Mouse (Mus musculus): ENCODE results near the gene Aco2. TPM values are rescaled to one million over a fixed set of nuclear protein-coding genes. Genes with fewer than 3 reads are reported as not detected.

The Aco2 gene
- total RNA-seq (2021), result 1,000 to 10,000 TPM; 2,177 to 2,250 TPM

DNA sequence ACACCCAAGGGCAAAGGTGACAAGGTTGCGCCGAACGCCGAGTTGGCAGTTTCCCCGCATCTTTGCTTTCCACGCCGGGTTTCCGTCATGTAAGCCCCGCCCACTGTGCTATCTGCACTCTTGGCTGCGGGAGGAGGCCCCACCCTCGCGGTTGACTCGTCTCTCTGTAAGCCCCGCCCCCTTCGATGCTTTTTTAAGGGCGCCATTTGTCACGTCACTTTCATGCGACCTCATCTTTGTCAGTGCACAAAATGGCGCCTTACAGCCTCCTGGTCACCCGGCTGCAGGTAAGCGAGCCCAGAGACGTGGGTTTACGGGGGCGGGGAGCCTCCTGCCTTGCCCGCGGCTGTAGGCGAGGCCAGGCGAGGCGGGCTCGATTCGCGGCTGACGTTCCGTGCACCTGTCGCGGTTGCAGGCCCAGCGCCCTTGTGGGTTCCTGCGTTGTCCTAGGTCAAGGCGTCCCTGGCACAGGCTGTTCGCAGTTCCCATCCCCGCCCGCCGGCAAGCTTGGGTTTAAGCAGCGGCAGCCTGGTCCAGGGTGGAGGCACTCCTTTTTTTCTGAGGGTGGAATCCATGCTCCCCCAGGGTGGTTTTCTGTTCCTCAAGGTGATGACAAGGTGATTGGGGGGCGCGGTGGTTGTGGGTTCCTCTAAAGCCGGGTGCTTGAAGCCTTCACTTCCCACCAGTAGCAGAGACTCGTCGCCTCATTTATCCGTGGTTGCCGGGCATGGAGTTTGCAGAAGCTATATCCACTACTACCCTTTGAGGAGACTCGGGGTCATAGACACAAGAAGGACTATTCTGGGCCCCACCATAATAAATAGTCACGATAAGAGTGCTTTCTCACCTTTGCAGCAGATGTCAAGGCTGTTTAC, at the start of gene Aco2:
TSS of gene Aco2 (plus strand) at position 48 of the 875 bp plus-strand sequence.
- intact Hi-C loops (cut with DNase I), result loop anchor here (1.0 kb wide), 1 partner anchor 14 kb away; the partner anchor contains the start of gene Tob2
- peak; percentile 99 to 100 for DNase-seq

DNA sequence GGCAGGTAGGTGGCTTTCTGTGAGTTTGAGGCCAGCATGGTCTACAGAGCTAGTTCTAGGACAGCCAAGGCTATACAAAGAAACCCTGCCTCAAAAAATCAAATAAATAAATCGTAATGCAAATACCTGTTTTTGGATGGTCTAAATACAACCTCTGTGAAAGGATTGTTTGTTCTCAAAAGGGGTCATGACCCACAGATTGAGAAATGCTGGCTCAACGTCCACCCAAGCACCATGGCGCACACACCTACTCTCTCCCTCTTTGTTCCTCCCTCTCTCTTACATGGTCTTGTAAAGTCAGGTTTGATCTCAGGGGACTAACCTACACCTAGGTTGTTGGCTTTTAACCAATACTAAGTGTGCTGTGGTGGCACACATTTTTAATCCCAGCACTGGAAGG, 49.5 kb upstream of the Aco2 start:
- no peak for DNase-seq
- intact Hi-C loops (cut with DNase I), result no loop called here

DNA sequence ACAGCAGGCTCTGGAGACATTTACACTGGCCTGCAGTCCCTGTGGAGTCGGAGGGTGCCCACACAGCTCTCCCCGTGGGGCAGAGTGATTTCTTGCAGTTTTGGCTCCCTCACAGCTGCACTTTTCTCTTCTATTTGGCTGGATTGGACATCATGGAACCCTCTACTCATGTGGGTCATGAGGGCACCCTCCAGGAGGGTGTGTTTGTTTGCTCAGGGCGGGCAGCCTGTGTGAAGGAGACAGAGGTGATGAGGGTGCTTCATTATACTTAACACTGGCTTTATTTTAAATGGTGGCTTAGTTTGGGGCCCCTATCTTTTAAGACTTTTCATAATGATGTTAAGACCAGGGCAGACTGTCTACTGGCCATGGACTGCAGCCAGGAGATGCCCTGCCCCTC, 47.3 kb upstream of the Aco2 start:
- no peak for DNase-seq
- intact Hi-C loops (cut with DNase I), result no loop called here

DNA sequence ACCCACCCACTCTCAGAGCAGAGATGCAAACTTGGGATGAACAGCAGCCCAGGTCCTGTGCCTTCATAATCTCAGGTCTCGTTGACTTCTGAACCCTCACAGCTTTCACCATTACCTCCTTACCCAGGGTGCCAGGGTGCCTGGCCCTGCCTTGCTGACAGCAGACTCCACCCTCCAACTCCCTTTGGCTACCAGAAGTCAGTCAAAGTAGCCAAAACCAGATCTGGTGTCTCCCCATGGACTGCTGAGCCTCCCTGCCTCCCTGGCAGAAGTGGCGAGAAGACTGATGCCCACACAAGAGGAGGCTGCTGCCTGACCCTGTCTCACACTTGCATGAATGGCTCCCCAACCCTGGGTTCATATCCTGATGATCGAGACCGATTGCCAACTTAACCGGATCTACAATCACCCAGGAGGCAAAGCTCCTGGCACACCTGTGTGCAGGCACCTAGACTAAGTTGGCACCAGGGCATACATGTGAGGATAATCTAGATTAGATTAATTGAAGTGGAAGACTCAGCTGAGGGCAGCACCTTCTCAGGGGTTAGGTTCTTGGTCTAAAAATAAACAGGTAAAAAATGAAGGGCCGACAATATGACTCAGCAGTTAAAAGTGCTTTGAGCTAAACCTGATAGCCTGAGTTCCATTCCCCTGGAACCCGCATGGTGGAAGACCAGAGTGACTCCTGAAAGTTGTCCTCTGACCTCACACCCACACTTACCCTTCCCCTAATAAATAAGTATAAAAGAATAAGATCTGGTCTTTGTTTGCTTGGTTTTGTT, 43.5 kb upstream of the Aco2 start:
- intact Hi-C loops (cut with DNase I), result loop anchor here (1.0 kb wide), 1 partner anchor 161 kb away; no protein-coding TSS in a partner anchor
- no peak for DNase-seq

DNA sequence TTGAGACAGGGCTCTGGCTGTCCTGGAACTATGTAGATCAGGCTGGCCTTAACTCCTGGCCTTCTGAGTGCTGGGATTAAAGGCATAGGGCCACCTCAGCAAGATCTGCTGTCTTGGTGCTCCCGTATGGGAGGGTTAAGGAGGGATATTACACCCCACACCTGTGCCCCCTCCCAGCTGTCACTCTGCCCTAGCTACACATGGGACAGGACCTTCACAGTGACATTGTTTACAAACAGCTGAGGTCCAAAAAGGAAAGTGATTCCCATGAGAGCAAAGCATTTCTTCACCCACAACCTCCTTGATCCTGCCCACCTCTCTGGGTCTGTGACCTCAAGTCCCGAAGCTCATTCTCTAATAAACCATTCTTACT, 42.9 kb upstream of the Aco2 start:
- DNase-seq, result no peak

DNA sequence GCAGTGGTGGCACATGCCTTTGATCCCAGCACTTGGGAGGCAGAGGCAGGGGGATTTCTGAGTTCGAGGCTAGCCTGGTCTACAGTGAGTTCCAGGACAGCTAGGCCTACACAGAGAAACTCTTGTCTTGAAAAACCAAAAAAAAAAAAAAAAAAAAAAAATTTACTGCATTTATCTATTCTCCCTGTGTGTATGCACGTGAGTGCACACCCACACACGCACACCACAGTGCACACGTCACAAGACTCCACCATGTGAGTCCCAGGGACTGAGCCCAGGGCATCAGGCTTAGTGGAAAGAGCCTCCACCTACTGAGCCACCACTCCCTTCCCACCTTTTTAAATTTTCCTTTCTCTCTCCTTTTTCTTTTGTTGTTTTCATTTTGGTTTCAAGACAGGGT, 41.6 kb upstream of the Aco2 start:
- no peak for DNase-seq
- intact Hi-C loops (cut with DNase I), result loop anchor here (2.0 kb wide), 1 partner anchor 16 kb away; no protein-coding TSS in a partner anchor

More for the DNA sequence above, 42.9 kb upstream of the Aco2 start:
- intact Hi-C loops (cut with DNase I), result loop anchor here (1.0 kb wide), 1 partner anchor 160 kb away; no protein-coding TSS in a partner anchor

DNA sequence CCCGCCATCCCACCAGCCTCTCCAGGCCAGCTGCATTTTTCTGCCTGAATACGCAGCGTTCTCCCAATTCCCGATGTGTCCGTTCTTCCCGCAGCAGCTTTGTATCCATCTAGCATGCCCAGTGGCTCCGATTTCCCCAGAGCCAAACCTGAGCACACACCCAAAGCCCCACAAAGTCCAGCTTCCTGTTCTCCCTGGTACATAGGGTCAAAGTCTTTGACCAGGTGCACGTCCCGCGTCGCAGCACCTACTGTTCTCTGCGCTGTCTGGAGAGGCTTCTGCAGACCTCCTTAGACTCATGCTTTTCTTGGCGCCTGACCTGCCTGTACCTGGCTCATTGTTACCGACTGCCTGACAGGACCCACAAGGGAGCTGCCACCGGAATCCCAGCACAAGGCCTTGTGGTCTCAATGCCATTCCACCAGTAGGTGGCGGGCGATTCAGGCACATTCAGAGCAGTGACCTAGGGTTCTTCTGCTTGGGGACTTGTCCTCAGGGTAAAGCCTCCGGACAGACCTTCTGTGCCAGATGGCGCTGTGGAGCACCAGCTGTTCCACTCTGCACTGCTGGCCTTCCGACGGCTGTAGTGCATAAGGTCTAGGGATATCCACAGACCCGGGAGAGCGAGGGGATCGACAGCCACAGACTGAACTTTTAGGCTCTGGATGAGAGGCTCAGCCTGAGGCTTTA, 40.8 kb upstream of the Aco2 start:
- peak; percentile 89 to 92 for DNase-seq
- intact Hi-C loops (cut with DNase I), result loop anchor here (1.0 to 2.0 kb wide), 3 partner anchors 16 to 86 kb away; no protein-coding TSS in a partner anchor

DNA sequence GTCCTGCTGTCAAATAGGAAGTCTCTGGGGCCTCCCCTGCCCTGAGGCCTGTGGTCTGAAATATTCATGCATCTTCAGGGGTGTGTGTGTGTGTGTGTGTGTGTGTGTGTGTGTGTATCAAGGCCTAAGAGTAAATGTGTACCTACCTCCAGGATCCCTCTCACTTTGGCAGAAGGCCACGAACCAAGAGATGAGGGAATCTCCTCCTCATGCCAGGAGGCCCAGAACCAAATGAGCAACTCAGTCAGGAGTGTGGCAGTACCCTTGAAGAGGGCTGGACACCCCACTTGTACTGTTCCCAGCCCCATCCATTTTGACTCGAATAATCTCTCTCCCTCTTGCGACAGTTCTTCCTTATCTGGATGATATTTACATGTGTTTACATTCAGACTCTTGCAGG, 39.9 kb upstream of the Aco2 start:
- intact Hi-C loops (cut with DNase I), result no loop called here
- DNase-seq, result no peak

DNA sequence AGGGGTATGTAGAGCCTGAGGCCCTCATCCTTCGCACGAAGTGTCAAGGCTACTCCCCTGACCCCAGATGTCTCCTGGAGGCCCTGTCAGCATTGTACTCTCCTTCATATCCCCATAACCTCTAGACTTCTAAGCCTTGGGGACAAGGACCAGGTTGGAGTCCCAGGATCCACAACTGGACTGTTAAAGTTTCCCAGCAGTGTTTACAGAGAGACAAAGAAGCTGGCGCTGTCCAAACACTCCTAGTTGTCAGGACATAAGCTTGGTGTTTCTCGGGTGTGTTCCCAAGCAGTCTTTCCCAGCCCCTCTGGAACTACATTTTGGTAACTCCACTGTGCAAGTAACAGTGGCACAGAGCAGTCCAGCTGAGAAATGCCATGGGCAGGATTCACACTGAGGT, 38.6 kb upstream of the Aco2 start:
- DNase-seq, result no peak
- intact Hi-C loops (cut with DNase I), result no loop called here

DNA sequence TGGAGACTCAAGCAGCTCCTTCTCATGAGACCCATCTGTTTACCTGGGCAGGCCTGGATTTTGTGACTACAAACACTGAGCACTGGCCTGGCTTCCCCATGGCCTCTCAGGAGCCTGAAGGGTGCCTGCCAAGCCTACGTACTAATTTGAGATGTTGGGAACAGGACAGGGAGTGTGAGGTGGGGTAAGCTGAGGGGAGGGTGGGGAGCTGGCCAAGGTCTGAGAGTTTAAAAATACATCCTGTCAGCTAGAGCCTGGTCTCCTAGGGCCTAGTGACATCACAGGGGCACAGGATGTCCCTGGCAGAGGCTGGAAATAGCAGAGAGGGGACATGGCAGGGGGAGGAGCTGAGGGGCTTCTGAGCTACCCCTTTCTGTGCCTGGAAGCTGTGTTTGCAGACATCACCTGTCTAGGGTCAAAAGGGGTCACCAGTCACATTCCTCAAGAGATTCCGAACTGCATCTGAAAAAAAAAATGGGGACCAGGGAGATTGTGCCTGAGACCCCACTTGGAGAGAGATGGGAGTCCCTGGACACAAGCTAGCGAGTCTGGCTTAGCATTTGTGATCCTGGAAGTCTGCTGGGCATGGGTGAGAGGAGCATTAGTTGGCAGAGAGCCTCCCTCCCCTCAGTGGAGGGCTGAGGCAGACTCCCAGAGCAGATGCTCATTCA, 37.8 kb upstream of the Aco2 start:
- intact Hi-C loops (cut with DNase I), result loop anchor here (1.0 kb wide), 1 partner anchor 24 kb away; the partner anchor contains the start of gene Tob2
- DNase-seq, result peak in 1 of 2 experiments; percentile 71

DNA sequence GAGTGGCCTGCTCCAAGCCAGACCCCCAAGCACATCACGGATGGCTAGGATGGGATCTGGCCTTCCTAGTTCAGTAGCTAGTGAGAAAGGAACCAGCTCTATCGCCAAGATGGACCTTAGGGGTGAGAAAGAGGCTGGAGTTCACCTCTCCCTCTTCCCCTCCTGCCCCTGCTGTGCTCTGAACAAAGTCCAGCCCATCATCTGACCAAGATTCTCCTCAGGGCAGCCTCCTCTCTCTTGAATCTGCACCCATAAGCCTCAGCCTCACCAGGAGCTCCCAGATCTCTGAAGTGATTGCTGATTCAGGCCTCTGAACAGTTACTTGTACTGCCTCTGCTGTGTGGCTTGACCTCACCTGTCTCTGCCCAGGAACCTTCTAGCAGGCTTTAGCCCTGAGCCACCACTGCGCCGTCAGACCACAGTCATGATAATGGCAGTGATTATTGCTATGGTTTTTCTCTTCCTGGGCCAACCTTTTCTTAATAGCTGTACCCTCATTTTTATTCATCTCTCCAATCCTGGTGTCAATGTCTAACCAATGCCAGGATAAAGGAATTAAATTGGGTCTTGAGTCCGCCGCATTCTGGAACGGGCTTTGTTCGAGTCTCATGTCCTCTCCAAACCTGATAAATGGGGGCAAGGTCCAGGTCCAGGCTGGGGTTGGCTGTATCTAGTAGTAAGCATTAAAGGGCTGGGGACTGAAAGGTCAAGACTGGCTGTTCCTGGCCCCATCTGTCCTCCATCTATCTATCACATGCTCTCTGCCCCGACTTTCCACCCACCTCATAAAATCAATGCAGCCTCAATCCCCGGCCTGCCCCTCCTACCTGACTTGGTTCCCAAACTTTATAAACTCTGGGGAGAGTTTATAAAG, 36.9 kb upstream of the Aco2 start:
- intact Hi-C loops (cut with DNase I), result no loop called here
- DNase-seq, result peak in 1 of 2 experiments; percentile 50

DNA sequence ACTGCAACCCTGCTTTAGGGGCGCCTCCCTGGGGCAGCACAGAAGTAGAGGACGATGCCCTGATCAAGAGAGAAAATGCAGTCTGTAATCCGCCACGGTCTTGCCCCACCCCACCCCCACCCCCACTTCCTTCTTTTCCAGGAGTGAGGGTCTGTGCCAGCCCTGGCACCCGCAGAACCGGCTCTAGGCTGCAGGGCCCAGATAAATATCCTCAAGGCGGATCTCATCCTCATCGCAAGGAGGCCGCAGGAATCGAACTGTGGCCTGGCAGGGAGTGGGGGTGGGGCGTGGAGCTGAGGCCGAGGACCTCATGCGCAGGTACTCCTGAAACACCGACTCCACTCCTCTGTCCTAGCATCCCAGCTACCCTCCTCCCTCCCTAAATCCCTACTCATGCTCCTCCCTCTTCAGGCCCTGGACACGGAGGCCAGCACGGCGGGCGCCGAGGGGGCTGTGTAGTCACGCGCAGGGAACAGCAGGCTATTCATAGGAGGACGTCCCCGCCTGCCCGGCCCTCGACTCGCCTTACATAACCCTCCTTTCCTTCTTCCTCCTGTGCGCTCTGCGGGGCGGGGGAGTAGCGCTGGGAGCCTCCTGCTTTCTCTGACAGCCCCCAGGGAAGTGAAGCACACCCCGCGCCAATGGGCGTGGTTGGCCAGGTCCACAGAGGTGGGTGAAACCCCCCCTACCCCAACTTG, 35.8 kb upstream of the Aco2 start:
- intact Hi-C loops (cut with DNase I), result no loop called here
- peak; percentile 85 to 89 for DNase-seq

DNA sequence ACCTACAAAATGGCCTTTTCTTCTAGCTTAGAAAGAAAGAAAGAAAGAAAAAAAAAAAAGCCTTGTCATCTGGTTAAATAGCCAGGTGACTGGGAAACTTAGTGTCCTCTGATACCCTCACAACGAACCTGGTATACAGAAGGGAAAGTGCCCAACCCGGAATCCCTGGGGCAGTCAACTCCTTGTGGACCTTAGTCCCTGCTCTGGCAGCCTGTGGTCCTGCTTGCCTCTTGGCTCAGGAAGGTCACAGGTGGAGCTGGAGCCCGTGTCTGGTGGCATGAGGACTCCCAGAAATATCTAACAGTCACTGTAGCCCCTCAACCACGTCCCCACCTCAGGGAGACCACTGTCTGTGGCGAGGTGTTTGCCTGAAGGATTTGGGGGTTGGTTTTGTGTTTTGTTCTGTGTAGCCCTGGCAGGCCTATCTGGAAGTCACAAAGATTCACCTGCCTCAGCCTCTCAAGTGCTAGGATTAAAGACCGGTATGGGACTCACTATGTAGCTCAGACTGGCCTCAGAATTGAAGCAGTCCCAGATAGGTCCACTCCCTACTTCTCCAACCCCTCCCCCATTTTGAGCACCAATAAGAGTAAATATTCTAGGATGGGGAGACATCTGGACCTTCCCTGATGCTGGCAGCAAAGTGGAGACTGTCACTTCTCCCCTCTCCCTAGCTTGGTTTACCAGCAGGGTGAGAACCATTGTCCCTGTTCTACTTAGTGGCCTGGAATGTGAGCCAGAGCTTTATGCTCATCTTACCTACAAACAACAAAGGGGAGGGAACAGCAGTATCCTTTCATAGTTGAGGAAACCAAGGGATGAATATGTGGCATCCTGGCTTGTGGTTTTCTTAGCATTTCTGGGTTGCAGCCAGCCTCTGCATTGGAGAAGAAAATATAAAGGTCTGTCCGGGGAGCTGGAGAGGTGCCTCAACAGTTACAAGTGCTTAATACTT, 34.9 kb upstream of the Aco2 start:
- intact Hi-C loops (cut with DNase I), result no loop called here
- no peak for DNase-seq

DNA sequence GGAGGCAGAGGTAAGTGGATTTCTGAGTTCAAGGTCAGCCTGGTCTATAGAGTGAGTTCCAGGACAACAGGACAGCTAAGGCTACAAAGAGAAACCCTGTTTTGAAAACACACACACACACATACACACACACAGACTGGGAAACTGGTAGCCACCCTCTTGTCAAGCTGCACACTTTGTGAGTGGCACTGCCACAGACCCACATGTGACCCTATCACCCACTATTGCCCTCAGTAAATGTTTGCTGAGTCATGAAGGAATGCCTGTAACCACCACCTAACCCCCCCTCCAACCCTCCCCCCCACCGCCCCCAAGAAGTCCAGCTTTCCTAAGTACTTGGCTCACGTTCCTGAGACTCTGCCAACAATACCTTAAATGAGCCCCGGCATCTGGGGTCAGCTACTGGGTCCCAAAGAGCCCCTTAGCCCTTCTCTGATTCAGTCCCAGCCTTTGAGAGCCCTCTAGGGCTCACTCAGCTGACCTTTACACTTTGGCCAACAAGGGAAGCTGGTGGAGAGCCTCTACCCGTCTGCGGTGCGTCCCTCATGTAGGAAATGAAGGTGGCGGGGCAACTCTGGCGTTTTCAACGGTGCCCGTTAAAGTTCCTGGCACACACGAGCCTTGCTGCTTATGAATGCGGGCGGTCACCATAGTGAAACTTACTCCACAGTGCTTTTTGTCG, 33.4 kb upstream of the Aco2 start:
- intact Hi-C loops (cut with DNase I), result no loop called here
- DNase-seq, result no peak

DNA sequence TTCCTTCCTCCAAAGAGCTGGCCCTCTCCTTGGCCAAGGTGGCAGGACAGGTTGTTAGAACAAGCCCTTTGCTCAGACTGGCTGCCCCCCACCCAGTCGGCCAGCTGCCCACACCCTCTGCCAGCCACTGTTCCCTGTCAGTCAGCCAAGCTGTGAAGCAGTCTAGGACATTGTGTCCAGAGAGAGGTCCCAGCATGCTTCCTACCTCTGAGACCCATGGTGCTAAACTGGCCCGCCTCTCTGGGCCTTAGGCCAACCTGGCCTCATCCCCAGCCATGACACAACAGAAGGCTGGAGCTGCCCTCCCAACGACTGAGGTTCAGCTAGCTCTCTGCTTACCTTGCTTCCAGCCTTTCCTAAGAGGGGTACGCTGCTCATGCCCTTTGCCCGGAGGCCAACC, 32.5 kb upstream of the Aco2 start:
- DNase-seq, result peak; percentile 89
- intact Hi-C loops (cut with DNase I), result no loop called here

DNA sequence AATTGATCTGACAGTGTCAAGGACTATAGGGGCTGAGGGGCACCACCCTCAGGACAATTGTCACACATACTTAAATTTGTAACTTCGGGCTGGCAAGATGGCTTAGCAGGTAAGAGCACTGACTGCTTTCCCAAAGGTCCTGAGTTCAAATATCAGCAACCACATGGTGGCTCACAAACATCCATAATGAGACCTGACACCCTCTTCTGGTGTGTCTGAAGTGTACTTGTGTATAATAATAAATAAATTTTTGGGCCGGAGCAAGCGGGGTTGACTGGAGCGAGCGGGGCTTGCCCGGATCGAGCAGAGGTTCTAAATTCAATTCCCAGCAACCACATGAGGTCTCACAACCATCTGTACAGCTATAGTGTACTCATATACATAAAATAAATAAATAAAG, 31.8 kb upstream of the Aco2 start:
- intact Hi-C loops (cut with DNase I), result no loop called here
- DNase-seq, result no peak

DNA sequence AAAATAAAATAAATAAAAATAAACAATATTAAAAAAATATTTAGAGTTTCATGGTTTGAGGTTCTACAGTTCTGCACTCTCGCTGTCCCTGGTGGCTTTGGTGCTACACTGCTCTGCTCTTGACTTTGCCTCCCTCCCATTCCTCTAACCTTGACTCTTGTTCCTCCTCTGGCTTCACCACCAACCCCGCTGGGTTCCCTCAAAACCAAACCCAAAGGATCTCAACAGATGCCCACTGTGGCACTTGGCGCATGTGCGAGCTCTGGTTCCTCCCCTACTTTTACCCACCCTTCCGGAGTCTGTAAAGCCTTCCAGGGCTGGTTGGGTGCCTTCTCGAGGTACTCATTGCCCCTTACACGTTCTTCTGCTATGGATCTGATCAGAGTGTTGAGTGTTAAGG, 29.8 kb upstream of the Aco2 start:
- intact Hi-C loops (cut with DNase I), result no loop called here
- no peak for DNase-seq

Data from heart, postnatal 36 days (tissue).